Mouse (Mus musculus) testis, adult 2 months (tissue): ENCODE results near the gene Insyn1.

Experiments
- CTCF ChIP-seq: fragments of 200-500 bp; IDR thresholded peaks from 2 replicates; pipeline ENCODE4 v1.5.1; 2012; ENCODE audit warnings: low read depth, mild to moderate bottlenecking, inconsistent platforms, low read length, moderate library complexity; ENCODE audit not compliant: control insufficient read depth, insufficient read depth, insufficient replicate concordance
- POLR2A ChIP-seq: fragments of 200-500 bp; IDR thresholded peaks from 2 replicates; pipeline ENCODE4 v1.6.1; 2012; ENCODE audit warnings: low read depth, mild to moderate bottlenecking, inconsistent platforms, low read length, moderate library complexity; ENCODE audit not compliant: control insufficient read depth

GRCm38 (mm10) chr9:58467345-58468025 is 20.9 kb upstream of the Insyn1 start:
- TF ChIP-seq CTCF, result no peak
- no peak for TF ChIP-seq POLR2A
